Mouse (Mus musculus) brain, embryonic 14.5 days (tissue): Measurements from ENCODE around the gene Tmem186.

Experiments used
- CTCF ChIP-seq: fragments of 200-500 bp; IDR thresholded peaks from 2 replicates; pipeline ENCODE4 v1.5.1; 2012; ENCODE audit warnings: inconsistent platforms, mild to moderate bottlenecking, moderate library complexity, borderline replicate concordance; ENCODE audit not compliant: insufficient read depth, insufficient read length; ENCODE audit errors: extremely low read depth
- POLR2A ChIP-seq: fragments of 200-500 bp; IDR thresholded peaks from 2 replicates; pipeline ENCODE4 v1.6.1; 2012; ENCODE audit warnings: mild to moderate bottlenecking, inconsistent platforms, borderline replicate concordance; ENCODE audit not compliant: poor library complexity, insufficient read depth, insufficient read length, severe bottlenecking; ENCODE audit errors: extremely low read depth

GRCm38 (mm10) chr16:8665367-8665766 is 27.9 kb upstream of the Tmem186 start:
- TF ChIP-seq POLR2A (no peak), CTCF (no peak)
